Mouse (Mus musculus): ENCODE results near the gene Iqgap1.

The Iqgap1 gene

DNA sequence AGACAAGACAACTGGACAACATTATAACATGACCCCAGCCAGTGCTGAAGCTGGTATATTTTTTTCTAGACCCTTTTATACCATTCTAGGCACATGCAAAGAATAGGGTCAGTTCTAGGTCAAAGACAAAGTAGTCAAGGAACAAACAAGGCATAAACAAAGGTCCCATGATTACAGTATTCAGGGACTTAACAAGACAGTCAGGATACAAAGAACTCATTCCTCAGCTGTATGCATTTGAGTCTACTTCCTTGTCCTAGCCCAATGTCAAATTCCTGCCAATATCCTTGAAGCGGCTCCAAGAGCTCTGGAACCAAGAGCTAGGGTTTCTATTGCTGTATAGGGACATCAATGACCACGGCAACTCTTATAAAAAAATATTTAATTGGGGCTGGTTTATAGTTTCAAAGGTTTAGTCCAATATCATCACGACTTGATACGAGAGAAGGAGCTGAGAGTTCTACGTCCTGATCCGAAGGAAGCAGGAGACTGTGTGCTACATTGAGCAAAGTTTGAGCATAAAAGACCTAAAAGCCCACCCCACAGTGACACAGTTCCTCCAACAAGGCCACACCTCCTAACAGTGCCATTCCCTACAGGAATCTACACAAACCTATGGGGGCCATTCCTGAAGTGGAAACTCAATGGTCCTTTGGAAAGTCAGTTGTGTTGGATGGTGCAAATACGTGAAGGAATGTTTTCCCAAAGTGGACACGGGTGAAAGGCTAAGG is 18.3 kb upstream of the Iqgap1 start:
- no peak for DNase-seq (ENCODE audit: low spot score in 2 of 2)

DNA sequence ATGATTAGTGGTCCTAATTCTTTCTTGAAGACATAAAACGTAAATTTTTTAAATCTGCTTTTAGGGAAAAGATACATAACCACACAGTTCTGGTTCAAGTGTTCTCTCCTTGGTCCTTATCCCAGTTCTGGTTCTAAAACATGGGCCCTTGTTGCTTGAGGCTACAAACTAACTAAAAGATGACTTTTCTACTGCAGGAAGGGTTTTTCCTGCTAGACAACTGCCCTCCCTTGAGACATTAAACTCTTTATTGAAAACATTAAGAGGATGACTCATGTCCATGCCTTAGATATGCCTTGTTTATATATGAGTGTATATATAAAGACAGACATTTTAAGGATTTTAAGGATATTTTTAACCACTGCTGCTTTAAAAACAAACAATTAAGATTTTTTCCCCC is 17.4 kb upstream of the Iqgap1 start:
- no peak for DNase-seq (ENCODE audit: low spot score in 2 of 2)

DNA sequence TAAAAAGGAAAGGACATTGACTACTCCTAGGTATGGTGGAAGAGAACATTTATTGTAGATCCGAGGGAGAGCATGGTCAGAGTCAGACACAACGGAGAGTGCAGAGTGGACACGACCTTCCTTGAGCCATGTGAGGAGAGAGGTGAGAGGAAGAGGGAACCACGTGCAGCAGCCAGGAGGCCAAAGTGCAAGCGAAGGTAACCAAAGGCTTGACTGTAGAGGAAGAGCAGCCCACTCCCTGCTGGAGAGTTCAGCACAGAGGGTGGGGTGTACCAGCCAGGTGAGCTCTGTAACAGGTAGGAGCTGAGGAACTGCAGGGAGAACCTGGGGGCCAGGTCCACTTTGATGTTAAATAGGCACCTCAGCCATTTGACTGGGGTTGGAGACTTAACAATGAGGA is 16.4 kb upstream of the Iqgap1 start:
- no peak for DNase-seq (ENCODE audit: low spot score in 2 of 2)

DNA sequence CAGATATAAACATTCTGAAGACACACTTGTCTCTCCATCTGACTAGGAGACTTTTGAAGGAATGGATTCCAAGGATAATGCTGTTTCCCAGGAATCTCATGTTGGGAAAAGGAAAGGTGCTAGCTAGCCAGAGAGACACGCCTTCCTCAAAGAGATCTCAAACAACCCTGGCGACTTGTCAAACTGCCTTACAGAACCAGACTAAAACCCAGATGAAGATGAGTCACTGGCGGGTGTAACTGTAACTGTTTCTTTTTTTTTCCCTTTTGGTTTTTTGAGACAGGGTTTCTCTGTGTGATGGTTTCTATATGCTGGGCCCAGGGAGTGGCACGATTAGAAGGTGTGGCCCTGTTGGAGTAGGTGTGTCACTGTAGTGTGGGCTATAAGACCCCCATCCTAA is 15.2 kb upstream of the Iqgap1 start:
- DNase-seq (ENCODE audit: low spot score in 2 of 2) = no peak

DNA sequence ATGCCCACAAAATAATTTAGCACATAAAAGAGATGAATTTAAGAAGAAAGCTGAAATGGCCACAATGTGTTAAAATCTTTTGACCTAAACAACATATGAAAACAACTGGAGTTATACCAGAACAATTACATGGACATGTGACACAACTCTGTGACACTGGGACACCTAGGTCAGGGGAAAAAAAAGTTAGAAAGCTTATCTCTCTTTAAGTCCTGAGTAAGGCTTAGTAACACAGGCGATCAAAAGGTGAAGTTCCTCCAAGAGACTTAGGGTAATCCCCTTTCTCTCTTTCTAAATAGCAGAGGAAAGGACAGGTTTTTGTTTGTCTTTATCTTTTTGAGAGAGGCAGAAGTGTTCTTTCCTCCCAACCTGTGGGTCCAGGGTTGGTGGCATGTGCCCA is 14.5 kb upstream of the Iqgap1 start:
- DNase-seq (ENCODE audit: low spot score in 2 of 2) = no peak

DNA sequence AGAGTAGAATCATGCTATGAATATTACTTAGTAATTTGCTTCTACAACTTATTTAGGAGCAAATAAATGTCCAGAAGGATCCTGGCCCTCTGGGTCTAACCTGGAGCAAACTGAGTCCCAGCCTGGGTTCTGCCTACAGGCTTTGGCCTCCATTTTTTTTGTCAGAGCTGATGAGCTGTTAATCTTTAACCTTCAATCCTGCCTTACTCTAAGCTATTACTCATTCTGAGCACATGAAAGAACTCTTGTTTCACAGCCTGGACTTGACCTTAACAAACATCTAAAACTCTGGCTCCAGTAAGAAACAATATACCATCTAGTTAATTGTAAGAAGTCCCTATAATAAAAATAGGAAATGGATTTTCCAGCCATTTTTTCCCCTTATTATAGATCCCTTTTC is 14.0 kb upstream of the Iqgap1 start:
- DNase-seq (ENCODE audit: low spot score in 2 of 2) = no peak

DNA sequence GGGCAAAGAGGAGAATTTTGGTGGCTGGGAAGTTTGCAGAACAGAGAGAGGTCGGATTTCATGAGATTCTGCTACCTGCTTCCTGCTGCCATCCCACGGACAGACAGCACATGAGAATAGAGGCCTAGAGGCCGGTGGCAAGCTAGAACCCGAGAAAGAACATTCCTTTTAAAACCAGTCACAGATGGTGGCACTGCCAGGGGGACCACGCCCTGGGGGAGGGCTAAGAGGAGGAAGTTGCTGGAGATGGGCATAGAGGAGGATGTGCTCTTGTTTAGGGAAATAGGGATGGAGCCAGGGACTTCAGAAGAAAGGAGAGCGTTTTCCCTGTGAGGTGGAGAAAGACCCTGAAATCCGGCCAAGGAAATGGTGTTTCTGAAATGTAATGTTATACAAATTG is 12.5 kb upstream of the Iqgap1 start:
- DNase-seq (ENCODE audit: low spot score in 2 of 2) = no peak

DNA sequence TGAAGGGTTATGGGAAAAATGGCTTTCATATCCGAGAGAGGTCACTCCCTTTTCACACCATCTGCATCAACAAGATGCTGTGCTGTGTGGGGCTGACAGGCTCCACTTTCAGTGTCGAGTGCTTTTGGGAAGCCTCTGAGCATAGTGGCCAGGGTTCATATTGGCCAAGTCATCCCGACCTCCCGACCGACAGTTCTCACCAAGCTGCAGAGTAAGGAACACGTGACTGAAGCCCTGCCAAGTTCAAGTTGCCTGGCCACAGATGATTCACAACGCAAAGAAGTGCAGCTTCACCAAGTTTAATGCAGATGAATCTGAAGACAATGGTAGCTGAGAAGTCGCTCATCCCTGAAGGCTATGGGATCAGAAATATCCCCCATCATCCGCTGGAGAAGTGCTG is 12.0 kb upstream of the Iqgap1 start:
- DNase-seq (ENCODE audit: low spot score in 2 of 2) = no peak

DNA sequence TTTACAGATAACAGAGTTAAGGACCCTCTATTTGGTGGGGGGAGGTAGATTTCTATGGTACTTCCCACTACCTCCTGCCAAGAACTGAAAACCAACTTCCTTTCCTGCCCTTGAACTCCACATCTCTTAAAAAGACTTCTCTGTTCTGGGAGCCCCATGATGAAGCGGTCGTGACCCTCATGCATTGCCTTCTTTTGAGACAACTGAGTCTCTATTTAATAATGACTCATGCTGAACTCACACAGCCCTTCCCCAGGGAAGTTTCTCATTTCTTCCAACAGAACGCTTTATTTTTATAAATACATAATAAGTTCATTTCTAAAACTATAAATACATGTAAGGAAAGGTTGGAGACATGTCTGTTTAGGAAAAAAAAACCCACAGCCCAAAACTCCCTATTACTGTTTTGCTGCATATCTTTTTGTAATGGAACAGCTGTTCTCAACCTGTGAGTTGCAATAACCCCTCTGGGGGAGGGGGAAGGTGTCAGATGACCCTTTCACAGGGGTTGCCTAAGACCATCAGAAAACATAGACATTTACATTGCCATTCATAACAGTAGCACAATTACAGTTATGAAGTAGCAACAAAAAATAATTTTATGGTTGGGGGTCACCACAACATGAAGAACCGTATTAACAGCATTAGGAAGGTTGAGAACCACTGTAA is 10.3 kb upstream of the Iqgap1 start:
- no peak for DNase-seq (ENCODE audit: low spot score in 2 of 2)

DNA sequence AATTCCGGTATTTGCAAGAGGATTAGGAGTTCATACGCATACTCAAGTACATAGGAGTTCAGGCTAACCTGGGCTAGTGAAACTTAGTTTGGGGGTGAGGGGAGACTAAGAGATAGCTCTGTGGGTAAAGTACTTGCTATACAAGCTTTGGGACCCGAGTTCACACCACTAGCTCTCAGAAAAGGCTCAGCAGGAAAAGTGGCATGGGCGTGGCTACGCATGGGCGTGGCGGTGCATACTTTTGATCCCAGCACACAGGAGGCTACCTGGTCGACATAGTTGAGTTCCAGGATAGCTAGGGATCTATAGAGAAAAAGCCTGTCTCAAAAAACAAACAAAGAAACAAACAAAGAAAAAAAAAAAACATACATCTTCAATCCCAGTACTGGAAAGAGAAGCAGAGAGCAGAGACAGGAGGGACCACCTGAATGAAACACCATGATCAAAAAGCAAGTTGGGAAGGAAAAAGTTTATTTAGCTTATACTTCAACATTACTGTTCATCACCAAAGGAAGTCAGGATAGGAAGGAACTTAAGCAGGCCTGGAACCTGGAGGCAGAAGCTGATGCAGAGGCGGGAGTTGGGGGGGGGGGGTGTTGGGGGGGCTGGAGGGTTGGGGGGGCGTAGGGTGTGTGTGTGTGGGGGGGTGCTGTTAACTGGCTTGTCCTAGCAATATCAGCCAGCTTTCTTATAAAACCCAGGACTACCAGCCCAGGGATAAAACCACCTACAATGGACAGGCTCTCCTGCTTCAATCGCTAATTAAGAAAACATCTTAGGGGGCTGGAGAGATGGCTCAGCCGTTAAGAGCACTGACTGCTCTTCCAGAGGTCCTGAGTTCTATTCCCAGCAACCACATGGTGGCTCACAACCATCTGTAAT is 8.1 kb upstream of the Iqgap1 start:
- no peak for DNase-seq (ENCODE audit: low spot score in 2 of 2)

DNA sequence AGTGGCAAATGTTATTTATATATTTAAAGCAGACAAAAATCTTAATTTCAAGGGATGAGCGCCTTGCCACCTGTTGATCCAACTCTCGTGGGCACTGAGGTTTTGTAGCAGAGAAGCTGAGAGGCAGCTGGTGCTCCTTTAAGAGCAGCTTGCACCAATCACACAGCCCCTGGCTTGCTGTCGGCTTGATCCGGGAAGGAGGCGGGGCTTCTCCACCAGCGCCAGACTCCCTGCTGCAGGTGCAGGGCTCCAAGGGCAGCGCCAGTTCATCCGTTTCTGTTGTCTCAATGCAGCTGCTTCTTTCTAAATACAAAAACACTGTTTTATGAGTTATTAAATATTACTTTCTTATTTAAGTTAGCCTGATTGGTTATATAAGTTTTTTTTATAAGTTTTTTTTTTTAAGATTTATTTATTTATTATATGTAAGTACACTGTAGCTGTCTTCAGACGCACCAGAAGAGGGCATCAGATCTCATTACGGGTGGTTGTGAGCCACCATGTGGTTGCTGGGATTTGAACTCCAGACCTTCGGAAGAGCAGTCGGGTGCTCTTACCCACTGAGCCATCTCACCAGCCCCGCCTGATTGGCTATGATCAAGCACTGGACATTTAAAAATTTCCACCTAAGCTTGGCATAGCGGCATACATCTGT is 7.3 kb upstream of the Iqgap1 start:
- peak in 1 of 2 experiments; percentile 67 for DNase-seq (ENCODE audit: low spot score in 2 of 2)

DNA sequence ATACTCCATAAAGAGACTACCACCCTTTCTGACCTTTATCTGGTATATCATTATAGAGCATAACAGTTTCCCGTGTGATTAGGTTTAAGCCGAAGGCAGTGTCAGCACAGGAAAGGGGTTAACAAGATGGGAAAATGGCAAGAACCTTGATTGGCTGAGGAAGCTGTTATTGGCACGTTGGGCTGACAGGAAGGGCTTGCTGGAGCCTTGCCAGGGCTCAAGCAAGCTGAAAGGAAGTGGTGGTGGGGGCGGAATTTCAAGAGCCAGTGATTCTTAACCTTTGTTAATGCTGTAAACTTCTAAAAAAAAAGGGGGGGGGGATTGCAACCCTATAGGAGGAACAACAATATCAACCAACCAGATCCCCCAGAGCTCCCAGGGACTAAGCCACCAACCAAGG is 6.4 kb upstream of the Iqgap1 start:
- DNase-seq (ENCODE audit: low spot score in 2 of 2) = peak in 1 of 2 experiments; percentile 73

DNA sequence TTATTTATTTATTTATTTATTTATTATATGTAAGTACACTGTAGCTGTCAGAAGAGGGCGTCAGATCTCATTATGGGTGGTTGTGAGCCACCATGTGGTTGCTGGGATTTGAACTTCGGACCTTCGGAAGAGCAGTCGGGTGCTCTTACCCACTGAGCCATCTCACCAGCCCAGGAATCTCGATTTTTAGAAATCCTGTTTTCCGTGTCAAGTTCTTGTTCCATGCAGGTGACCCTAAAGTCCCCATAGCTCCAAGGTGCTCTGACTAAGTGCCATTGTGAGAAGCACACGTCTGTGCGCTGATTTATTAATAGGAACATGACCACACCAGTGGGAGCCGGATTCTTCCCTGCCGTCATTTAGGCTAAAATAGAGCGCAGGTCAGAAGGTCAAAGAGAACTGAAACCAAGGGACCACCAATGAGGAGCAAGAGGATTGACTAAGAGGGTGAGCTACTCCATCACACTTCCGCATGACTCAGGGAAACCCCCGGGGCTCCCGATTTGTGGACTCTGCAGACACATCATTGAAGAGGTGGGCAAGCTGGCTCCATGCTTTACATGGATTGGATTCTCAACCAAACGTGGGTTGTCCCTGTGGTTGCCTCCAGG is 4.5 kb upstream of the Iqgap1 start:
- no peak for DNase-seq (ENCODE audit: low spot score in 2 of 2)

DNA sequence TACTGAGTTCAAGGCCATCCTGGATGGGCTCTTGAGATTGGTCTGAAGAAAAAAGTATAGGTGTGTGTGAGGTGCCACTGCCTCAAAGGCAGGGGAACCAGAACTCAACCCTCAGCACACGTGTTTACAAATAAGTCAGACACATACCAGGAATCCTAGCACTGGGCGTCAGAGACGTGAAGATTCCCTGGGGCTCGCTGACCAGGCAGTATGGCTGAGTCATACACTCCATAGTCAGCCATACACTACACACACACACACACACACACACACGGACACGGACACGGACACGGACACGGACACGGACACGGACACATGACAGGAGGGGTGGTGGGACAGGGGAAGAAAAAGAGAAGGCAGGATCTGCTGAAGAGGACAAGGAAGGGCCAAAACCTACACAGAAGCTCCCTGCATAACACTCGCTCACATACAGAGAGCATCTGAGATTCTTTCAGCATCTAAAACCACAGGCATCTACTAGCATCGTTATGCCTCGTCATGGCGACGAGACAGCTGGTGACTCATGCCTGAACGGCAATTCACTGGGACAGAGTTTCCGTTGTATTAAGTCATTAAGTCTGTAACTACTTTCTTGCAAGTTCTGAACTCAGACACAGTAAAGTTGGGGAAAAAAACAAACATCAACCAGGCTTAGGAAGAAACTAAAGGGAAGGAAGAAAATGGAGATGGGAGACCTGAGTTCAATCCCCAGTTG is 2.5 kb upstream of the Iqgap1 start:
- no peak for DNase-seq (ENCODE audit: low spot score in 2 of 2)

DNA sequence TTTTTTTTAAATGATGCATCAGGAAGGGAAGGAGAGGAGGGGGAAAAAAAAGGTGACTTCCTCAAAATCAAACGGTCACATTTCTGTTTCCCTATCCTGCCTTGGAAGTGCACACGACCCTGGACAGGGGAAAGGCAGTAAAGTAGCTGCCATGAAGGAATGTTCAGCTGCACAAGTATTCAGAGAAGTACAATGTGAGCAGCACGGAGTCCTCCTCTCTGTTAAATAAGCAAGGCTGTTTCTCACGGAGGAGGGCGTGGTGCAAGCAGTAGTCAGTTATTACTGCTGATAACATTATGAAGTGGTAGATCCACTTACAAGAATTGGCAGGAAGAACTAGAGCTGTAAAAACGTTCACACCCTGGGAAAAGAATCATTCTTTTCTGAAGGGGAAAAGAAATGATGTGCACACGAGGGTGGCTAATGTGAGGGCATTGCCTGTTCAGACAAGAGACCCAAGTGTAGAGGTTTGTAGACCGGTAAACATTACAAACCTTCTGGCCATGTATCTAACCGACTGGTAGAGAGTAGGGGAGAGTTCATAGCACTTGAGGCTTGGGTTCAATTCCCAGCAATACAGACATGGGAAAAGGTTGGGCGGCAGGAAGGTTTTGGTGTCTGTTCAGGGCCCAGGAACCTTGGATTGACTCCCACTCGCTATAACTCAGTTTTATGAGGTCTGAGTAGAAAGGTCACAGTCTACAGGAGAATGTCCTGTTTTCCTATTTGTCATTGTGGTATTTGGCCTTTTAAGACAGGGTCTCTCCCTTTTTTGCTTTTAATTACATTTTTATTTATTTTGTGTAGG is 1.7 kb downstream of the Iqgap1 start:
- DNase-seq (ENCODE audit: low spot score in 2 of 2) = no peak

DNA sequence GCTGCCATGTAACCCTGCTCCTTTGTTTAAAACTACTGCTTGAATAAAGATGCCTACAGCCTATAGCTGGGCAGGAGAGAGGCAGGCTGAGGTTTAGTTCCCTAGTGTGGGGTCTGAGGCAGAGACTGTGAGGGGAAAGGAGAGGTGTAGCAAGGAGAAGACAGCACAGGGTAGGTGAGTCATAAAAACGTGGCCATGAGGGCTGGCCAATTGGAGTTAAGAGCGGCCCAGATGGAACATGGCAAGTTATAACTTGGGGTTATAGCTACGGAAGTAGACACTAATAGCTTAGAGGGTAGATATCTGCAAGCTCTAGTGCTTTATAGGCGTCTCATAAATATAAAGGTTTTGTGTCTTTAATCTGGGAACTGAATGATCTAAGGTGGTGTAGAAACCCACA is 2.5 kb downstream of the Iqgap1 start:
- DNase-seq (ENCODE audit: low spot score in 2 of 2) = no peak

DNA sequence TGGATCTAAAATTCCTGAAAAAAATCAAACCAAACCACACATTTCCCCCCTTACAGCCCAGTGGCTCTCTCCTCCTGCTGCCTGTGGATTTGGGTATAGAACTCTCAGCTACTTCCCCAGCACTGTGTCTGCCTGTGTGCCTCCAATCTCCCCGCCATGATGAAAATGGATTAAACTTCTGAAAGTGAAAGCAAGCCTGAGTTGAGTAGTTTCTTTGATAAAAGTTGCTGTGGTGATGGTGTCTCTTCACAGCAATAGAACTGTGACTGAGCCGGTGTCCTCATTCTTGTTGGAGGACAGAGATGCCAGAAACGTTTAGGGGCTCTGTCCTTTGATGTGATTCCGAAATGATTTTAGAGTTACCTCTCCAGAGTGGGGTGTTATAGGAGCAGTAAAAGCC is 4.9 kb downstream of the Iqgap1 start:
- no peak for DNase-seq (ENCODE audit: low spot score in 2 of 2)

DNA sequence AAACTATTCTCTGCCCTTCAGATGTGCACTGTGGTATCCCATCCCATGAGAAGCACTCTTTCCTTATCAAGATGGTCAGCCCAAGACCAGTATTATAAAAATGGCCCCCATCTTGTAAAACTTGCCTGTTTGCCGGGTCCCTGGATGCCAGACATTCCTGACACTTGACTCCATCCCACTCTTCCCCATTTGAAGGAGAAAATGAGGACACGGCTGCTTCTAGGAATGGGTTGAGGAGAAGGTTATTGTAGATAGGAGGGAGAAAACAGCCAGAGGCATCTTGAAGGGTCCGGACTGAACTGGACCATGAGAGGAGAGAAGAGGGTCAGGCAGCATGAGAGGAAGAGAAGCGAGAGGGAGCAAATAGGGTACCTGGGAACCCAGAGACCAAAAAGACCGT is 9.1 kb downstream of the Iqgap1 start:
- no peak for DNase-seq (ENCODE audit: low spot score in 2 of 2)

DNA sequence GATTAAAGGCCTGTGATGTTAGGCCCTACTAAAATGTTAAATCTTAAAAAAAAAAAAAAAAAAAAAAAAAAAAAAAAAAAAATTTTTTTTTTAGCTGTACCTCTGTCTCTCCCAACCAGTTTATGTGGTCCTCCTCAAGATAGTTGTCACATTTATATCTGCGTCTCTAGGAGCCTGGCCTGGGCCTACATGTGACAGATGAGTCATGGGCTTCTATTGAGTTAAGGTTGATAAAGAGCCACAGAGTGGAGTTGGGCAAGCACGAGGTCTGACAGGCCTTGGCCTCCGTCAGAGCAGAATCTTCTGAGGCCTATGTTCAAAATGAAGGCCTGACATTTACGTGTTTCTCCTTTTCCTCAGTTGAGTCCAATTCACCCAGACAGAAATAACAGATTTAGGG is 12.4 kb downstream of the Iqgap1 start:
- DNase-seq (ENCODE audit: low spot score in 2 of 2) = no peak

DNA sequence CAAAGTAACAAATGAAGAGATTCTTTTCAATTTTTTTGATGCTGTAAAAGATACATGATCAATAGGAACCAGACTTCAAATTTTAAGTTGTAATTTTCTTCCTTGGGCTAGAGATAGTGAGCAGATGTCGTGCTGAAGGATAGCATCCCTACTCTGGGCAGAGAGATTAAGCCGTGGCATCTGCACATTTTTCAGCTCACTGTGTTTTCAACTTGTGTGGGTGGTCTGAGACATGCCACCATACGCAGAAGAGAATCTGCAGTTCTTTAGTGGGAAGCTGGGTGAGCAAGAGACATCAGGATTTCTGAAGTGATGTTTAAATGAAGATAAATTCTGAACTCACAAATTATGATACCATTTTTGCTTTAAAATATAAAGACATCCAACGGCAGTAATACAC is 19.4 kb downstream of the Iqgap1 start:
- DNase-seq (ENCODE audit: low spot score in 2 of 2) = no peak
